Mouse (Mus musculus): ENCODE results near the gene Xiap. TPM values are rescaled to one million over a fixed set of nuclear protein-coding genes. Genes with fewer than 3 reads are reported as not detected.

Xiap gene
- total RNA-seq, 2 experiments from 2014 or later: 48.0 to 48.2 TPM

GRCm38 (mm10) chrX:42068201-42068874, 8.9 kb downstream of the Xiap start:
- intact Hi-C loops (cut with DNase I): loop anchor here (1.0 kb wide), 1 partner anchor 83 kb away; no protein-coding TSS in a partner anchor
- DNase-seq: peak; percentile 84 to 86

DNA sequence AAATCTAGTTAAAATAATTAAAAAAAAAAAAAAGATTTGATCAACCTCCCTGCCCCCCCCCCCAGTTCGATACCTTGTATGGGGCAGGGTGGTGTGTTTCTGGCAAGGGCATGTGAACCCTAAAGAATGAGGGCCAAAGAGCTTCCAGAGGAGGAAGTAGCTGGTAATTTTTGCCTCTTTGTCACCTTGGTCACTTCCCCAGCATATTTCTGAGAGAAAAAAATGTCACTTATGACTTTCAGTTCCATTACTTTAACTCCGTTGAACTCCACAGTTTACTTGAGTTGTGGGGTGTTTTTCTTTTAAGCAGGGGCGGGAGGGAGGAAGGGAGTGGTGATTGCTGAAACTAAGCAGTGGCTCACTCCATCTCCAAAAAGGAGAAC, 9.4 kb downstream of the Xiap start:
- peak; percentile 32 to 39 for DNase-seq
- intact Hi-C loops (cut with DNase I): loop anchor here (1.0 kb wide), 1 partner anchor 82 kb away; no protein-coding TSS in a partner anchor

DNA sequence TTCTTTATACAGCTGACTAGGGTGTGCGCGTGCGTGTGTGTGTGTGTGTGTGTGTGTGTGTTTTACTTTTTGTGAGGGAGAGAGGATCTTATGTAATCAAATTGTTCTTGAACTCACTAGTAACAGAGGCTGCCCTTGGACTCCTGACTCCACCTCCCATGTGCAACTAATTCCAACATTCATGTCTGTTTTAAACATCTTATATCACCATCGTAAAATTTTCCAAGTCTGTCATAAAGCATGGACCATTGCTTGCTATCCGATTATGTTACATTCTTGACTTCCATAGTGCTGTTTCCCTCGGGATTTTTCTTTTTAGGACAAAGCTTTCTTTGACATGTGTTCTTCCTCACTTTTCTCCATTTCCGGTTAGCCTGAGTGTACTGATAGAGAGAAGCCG, 28.3 kb downstream of the Xiap start:
- DNase-seq: no peak
- intact Hi-C loops (cut with DNase I): no loop called here

GRCm38 (mm10) chrX:42088136-42088535, 28.7 kb downstream of the Xiap start:
- intact Hi-C loops (cut with DNase I): no loop called here

DNA sequence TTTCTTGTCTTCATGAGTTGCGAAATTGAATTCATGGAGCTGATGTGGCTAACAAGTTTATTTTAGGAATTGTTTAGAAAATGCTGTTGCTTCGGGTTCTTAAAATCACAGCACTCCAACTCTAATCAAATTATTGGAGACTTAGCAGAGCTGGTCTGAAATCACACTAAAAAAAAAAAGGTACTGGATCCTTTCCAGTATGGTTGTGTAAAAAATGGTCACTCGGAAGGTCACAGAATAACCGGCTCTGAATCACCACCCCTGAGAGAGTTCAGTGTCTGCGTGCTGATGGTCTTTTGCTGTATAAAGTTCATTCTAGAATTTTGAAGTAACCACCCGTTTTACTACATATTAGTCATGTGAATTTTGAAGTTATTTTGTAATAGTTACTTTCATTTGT, 47.7 kb downstream of the Xiap start:
- DNase-seq: no peak
- intact Hi-C loops (cut with DNase I): no loop called here

More at GRCm38 (mm10) chrX:42088136-42088535, 28.7 kb downstream of the Xiap start:
- DNase-seq: no peak

DNA sequence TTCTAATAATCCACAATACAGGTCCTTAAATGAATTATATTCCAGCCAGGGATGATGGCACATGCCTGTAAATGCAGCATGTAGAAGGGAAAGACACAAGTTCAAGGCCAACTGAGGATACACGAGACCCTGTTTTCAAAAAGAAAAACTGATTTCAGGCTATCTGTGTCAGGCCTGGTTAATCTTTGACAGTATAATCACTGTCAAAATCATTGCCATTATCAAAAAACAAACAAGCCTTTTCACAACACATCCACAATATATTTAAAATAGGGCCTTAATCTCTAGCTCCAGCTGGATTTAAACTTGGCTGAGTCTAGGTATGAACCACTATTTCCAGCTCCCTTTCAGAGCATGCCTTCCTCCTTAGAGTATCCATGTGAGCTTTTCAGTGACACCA, 51.1 kb downstream of the Xiap start:
- intact Hi-C loops (cut with DNase I): no loop called here
- no peak for DNase-seq

DNA sequence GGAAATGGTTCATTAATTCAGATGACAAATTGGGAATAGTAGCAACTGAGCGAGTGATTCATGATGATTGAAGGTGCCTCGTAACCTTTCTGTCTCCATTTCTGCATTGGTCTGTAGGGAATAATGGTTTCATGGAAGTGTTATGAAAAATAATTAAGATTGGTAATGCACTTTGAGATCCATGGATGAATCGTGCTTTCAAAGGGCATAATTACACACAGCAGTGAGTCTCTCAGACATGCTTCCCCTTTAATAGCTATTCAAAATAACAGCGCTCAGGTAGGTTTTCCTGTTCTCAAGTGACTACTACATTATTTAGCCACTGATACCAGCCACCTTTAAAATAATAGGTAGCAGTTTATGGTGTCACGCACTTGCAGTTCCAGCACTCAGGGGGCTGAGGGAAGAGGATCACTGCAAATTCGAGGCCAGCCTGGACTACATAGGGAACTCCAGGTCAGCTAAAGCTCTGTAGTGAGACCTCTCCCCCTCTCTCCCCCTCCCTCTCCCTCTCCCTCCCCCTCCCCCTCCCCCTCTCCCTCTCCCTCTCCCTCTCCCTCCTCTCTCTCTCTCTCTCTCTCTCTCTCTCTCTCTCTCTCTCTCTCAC, 60.1 kb downstream of the Xiap start:
- intact Hi-C loops (cut with DNase I): no loop called here
- no peak for DNase-seq

- intact Hi-C loops (cut with DNase I): no loop called here
Observed at GRCm38 (mm10) chrX:42124963-42125697, 65.7 kb downstream of the Xiap start.

GRCm38 (mm10) chrX:42139882-42140281, 80.4 kb downstream of the Xiap start:
- peak; percentile 18 to 19 for DNase-seq
- intact Hi-C loops (cut with DNase I): no loop called here

More at GRCm38 (mm10) chrX:42124963-42125697, 65.7 kb downstream of the Xiap start:
- no peak for DNase-seq

GRCm38 (mm10) chrX:42142620-42143019, 83.1 kb downstream of the Xiap start:
- no peak for DNase-seq
- intact Hi-C loops (cut with DNase I): no loop called here

GRCm38 (mm10) chrX:42143991-42144390, 84.5 kb downstream of the Xiap start:
- intact Hi-C loops (cut with DNase I): no loop called here
- no peak for DNase-seq

DNA sequence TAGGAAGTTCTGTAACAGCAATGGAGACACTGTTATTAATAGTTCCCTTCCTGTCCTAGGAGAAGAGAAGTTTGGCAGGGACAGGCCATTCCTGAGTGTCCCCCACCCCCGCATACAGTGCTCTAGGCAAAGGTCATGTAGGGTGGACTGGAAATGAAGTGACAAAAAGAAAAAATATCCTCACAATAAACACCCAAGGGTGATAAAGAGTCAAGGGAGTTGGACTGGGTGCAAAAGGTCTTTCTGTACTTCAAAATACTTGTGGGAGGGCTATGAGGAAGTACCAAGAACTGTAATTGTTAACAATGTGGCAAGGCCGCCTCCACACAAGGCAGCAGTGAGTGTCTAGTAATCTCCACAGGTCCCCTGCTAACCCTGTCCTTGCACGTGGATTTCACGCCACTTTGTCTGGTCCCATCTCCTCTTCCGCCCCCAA, 88.6 kb downstream of the Xiap start:
- intact Hi-C loops (cut with DNase I): loop anchor here (5.0 kb wide), 1 partner anchor 116 kb away; no protein-coding TSS in a partner anchor

GRCm38 (mm10) chrX:42148788-42149556, 89.5 kb downstream of the Xiap start, which contains the start of gene Stag2:
TSS of gene Stag2 (plus strand) at chrX:42149317.
- intact Hi-C loops (cut with DNase I): loop anchor here (1.0 to 5.0 kb wide), 2 partner anchors 101 to 117 kb away; no protein-coding TSS in a partner anchor
- DNase-seq: peak; percentile 90 to 92

More for the DNA sequence above, 88.6 kb downstream of the Xiap start:
- peak; percentile 48 to 54 for DNase-seq

GRCm38 (mm10) chrX:42149557-42150345, 90.3 kb downstream of the Xiap start:
- DNase-seq: peak; percentile 47 to 70

DNA sequence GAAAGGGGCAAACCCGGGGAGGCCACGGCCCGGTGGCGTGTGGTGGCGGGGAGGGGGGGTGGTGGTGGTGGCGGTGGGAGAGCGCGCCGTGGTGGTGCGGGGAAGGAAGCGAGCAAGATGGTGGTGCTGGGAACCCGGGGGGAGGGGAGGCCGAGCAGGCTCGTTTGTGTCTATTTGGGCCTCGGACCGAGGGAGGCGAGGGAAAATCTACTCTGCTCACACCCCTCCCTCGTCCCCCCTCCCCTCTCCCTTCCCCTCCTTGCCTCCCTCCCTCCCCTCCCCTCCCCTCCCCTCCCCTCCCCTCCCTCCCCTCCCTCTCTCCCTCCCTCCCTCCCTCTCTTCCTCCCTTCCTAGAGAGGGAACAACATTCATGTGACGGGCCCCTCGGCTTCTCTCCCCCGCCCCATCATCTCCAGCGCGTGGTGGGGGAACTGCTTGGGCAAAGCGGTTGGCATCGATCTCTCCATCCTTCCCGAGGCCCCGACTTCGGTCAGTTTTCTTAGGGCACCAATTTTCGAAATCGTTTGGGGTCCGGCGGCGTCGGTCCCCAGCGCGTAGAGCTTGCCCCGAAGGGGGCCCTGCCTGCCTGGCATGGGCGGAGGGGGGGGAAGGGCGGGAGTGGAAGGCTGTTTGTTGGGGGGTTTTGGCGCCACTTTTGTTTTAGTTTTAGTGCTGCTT, 91.0 kb downstream of the Xiap start:
- intact Hi-C loops (cut with DNase I): loop anchor here (1.0 to 5.0 kb wide), 3 partner anchors 37 to 243 kb away; no protein-coding TSS in a partner anchor
- DNase-seq: peak; percentile 77 to 80

More at GRCm38 (mm10) chrX:42149557-42150345, 90.3 kb downstream of the Xiap start:
- intact Hi-C loops (cut with DNase I): loop anchor here (1.0 to 5.0 kb wide), 4 partner anchors 38 to 242 kb away; no protein-coding TSS in a partner anchor

- intact Hi-C loops (cut with DNase I): loop anchor here (1.0 to 5.0 kb wide), 3 partner anchors 36 to 244 kb away; no protein-coding TSS in a partner anchor
Observed at GRCm38 (mm10) chrX:42151024-42151754, 91.7 kb downstream of the Xiap start.

DNA sequence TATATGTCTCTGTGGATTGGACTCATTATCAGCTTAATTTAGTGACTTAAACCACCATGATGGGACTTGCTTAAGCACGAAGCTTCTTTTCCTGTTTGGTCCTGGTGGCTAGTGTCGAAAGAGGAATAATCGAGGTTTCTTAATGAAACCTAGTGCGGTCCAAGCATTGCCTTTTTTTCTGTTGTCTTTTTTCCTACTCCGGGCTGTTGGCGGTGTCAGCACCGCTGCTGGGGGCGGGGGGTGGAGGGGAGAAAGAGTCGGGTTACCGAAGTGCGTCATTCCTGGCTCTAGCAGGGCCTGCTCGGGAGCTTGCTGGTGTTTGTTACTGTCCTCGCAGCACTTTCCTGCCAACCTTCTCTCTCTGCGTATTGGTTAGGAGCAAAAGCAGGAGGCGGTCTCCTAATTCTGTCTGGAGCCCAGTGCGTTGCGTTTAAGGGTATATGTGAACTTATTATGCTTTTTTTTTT, 92.5 kb downstream of the Xiap start:
- intact Hi-C loops (cut with DNase I): loop anchor here (1.0 to 5.0 kb wide), 3 partner anchors 35 to 245 kb away; no protein-coding TSS in a partner anchor
- DNase-seq: peak; percentile 88 to 90

More at GRCm38 (mm10) chrX:42151024-42151754, 91.7 kb downstream of the Xiap start:
- peak; percentile 9 to 27 for DNase-seq

DNA sequence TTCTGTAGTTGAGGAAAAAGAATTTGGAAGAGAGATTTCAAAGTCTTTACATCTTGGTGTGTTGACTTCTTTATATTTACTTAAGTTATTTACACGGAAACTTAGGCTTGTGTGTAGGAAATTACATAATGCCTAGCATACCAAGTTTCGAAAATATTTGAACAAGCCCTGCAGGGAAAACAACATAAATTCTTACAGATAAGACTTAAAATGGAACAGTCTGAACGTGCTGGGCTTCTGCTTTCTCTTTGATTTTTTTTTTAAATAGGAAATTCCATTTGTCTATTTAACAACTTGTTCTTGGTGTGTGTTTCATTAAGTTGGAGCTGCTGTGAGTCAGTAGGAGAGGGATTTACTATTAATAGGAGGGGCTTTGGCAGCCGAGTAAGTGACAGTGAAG, 93.6 kb downstream of the Xiap start:
- intact Hi-C loops (cut with DNase I): loop anchor here (5.0 kb wide), 2 partner anchors 34 to 246 kb away; no protein-coding TSS in a partner anchor
- peak in 1 of 2 experiments; percentile 11 for DNase-seq

All from heart, postnatal 10 days (tissue).